Mouse (Mus musculus): Measurements from ENCODE around the gene Olfr705. TPM values are rescaled to one million over a fixed set of nuclear protein-coding genes. Genes with fewer than 3 reads are reported as not detected.

Olfr705 gene
- polyA plus RNA-seq (2017; shearing (Covaris generic)), result not detected

DNA sequence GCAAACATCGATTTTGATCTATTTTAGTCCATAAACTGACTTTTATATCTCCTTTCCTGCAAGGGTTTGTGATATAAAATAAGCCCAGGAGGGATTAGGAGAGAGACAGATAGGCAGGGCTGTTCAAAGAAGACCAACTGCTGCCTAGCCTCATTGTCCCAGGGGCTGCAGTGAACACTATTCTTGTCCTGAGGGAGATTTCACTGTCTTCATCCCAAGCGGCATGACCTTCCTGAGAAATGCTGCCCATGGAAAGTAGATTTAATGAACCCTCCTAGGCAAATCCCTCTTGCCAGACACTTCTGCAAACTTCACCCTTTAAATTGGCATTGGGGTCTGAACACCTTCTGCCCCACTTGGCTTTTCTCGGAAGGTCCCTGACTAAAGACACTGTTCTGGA is at the start of gene Olfr705:
Gene Olfr705, minus strand, starts transcription at position 101 of the 400 bp plus-strand sequence.

DNA sequence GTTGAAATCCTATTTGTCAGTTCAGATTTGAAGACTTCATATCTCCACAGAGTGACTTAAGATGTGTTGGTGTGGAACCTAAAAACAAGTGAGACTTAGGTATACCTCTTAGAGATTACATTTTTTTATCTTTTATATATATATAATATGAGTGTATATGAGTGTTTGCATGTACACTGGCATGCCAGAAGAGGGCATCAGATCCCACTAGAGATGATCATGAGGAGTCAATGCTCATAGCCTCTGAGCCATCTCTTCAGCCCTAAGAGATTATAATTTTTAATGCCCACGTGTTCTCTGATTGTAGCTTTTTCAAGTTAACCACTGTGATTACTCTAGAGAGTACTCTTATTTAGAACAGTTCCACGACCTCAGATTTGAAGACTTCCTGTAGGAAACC is 31.0 kb upstream of the Olfr705 start, which contains the start of gene Olfr1532-ps1:
Gene Olfr1532-ps1, plus strand, starts transcription at position 326 of the 400 bp plus-strand sequence.

DNA sequence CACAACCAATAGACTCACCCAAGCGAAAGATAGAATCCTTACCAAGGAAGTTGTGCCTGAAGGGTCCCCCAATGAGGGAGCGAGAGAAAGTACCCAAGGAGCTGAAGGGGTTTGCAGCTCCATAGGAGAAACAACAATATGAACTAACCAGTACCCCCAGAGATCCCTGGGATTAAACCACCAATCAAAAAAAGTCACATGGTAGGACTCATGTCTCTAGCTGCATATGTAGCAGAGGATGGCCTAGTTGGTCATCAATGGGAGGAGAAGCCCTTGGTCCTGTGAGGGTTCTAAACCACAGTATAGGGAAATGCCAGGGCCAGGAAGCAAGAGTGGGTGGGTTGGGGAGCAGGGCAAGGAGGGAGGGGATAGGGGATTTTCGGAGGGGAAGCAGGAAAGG is 24.4 kb upstream of the Olfr705 start, which contains the start of gene Olfr707:
Gene Olfr707, minus strand, starts transcription at position 101 of the 400 bp plus-strand sequence.

DNA sequence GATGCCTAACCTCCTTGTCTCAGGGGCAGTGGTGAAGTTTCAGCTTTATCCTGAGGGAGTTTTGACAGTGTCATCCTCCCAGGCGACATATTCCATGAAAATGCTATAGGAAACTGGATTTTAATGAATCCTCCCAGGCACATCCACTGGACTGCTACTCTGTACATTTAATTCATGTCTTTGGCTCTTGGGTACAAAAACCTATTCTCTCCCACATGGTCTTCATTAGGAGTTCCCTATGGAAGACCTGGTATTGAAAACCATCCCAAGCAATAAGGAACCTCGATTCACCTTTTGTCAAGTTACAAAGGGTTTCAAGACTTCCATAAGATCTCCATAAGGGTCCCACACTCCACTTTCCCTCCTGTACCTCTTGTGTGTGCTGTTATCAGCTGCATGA is 11.4 kb upstream of the Olfr705 start, which contains the start of gene Olfr706:
Gene Olfr706, minus strand, starts transcription at position 101 of the 400 bp plus-strand sequence.

GRCm38 (mm10) chr7:106862885-106863284 is 13.8 kb downstream of the Olfr705 start, which contains the start of gene Olfr704:
Gene Olfr704, plus strand, starts transcription at chr7:106863185.

GRCm38 (mm10) chr7:106843060-106843459 is 33.6 kb downstream of the Olfr705 start, which contains the start of gene Olfr703:
Gene Olfr703, plus strand, starts transcription at chr7:106843360.

DNA sequence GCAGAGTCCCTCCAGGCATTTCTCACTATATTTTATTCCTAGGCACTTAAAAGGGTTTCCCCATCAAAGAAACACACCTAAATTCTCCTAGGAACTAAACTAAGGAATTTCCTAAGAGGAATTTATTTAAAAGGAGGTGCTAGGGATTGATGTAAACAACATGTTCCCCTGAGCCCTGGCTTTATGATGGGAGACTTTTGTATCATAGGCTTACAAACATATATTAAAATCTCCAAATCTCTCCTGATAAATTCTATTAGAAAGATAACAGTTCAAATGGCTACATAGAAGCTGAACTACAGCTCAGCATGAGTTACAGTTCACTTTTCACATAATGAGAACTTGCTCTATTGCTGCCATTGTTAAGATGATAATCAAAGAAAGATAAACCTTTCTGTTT is 42.9 kb downstream of the Olfr705 start, which contains the start of gene Olfr702:
Gene Olfr702, minus strand, starts transcription at position 101 of the 400 bp plus-strand sequence.

Other genes starting within 250 kb of the Olfr705 start
- not detected for gene Olfr693, start 196.3 kb downstream of the Olfr705 start, polyA plus RNA-seq (2017; shearing (Covaris generic))
- not detected for gene Olfr694, start 185.1 kb downstream of the Olfr705 start, polyA plus RNA-seq (2017; shearing (Covaris generic))
- gene Olfr695, start 160.5 kb downstream of the Olfr705 start, polyA plus RNA-seq (2017; shearing (Covaris generic)), result not detected
- gene Olfr697, start 134.4 kb downstream of the Olfr705 start, polyA plus RNA-seq (2017; shearing (Covaris generic)), result not detected
- gene Olfr698, start 121.5 kb downstream of the Olfr705 start, polyA plus RNA-seq (2017; shearing (Covaris generic)), result not detected
- not detected for gene Olfr699, start 83.7 kb downstream of the Olfr705 start, polyA plus RNA-seq (2017; shearing (Covaris generic))
- gene Olfr700, start 68.1 kb downstream of the Olfr705 start, polyA plus RNA-seq (2017; shearing (Covaris generic)), result not detected
- gene Olfr701, start 62.8 kb downstream of the Olfr705 start, polyA plus RNA-seq (2017; shearing (Covaris generic)), result not detected
- gene Olfr702, start 43.0 kb downstream of the Olfr705 start, polyA plus RNA-seq (2017; shearing (Covaris generic)), result not detected
- gene Olfr703, start 33.5 kb downstream of the Olfr705 start, polyA plus RNA-seq (2017; shearing (Covaris generic)), result not detected
- gene Olfr704, start 13.7 kb downstream of the Olfr705 start, polyA plus RNA-seq (2017; shearing (Covaris generic)), result not detected
- gene Olfr706, start 11.3 kb upstream of the Olfr705 start, polyA plus RNA-seq (2017; shearing (Covaris generic)), result not detected
- not detected for gene Olfr707, start 24.4 kb upstream of the Olfr705 start, polyA plus RNA-seq (2017; shearing (Covaris generic))
- not detected for gene Olfr1532-ps1, start 31.1 kb upstream of the Olfr705 start, polyA plus RNA-seq (2017; shearing (Covaris generic))
- gene Olfr709-ps1, start 55.3 kb upstream of the Olfr705 start, polyA plus RNA-seq (2017; shearing (Covaris generic)), result not detected
- gene Olfr710, start 71.4 kb upstream of the Olfr705 start, polyA plus RNA-seq (2017; shearing (Covaris generic)), result not detected
- gene Olfr6, start 87.0 kb upstream of the Olfr705 start, polyA plus RNA-seq (2017; shearing (Covaris generic)), result not detected
- not detected for gene Olfr711, start 98.6 kb upstream of the Olfr705 start, polyA plus RNA-seq (2017; shearing (Covaris generic))
- gene Olfr2, start 129.2 kb upstream of the Olfr705 start, polyA plus RNA-seq (2017; shearing (Covaris generic)), result not detected
- gene Olfr713, start 154.3 kb upstream of the Olfr705 start, polyA plus RNA-seq (2017; shearing (Covaris generic)), result not detected
- gene Olfr714, start 194.1 kb upstream of the Olfr705 start, polyA plus RNA-seq (2017; shearing (Covaris generic)), result not detected
- gene Olfr17, start 216.3 kb upstream of the Olfr705 start, polyA plus RNA-seq (2017; shearing (Covaris generic)), result not detected
- not detected for gene Olfr715b, start 233.5 kb upstream of the Olfr705 start, polyA plus RNA-seq (2017; shearing (Covaris generic))

All from CD4-positive, CD25-positive, alpha-beta regulatory T cell, adult 9 weeks (primary cell).